Mouse (Mus musculus) liver, embryonic 16.5 days (tissue): Measurements from ENCODE around the gene Eva1c. TPM values are rescaled to one million over a fixed set of nuclear protein-coding genes. Genes with fewer than 3 reads are reported as not detected.
"Not testable (repeated sequence)": the region's sequence is repeated elsewhere in the genome, so short reads cannot be mapped to it uniquely, and the experiment has no call there.

Experiments
- ATAC-seq: fragments of 200-750 bp; cut with Nextera tagmentation; 2 replicates; pipeline ENCODE4 v1.8.0; 2017; ENCODE audit warnings: low read depth, mild to moderate bottlenecking, moderate number of reproducible peaks, moderate library complexity
- H3K27ac ChIP-seq: fragments of 300-500 bp; sonication (generic); 2 replicates; pipeline ENCODE4 v1.5.1; 2014; ENCODE audit warnings: mild to moderate bottlenecking, low read length
- H3K27me3 ChIP-seq: fragments of 300-500 bp; sonication (generic); 2 replicates; pipeline ENCODE4 v1.6.1; 2014; ENCODE audit warnings: low read depth, low read length, mixed read lengths; ENCODE audit not compliant: control insufficient read depth, insufficient read depth
- H3K36me3 ChIP-seq: fragments of 300-500 bp; sonication (generic); 2 replicates; pipeline ENCODE4 v1.6.1; 2014; ENCODE audit warnings: mild to moderate bottlenecking; ENCODE audit not compliant: control insufficient read depth, insufficient read depth
- H3K4me1 ChIP-seq: fragments of 300-500 bp; sonication (generic); 2 replicates; pipeline ENCODE4 v1.6.1; 2014; ENCODE audit warnings: low read depth, low read length, mixed read lengths; ENCODE audit not compliant: control insufficient read depth
- H3K4me2 ChIP-seq: fragments of 300-500 bp; sonication (generic); 2 replicates; pipeline ENCODE4 v1.6.1; 2014; ENCODE audit warnings: low read depth, low read length, mixed read lengths
- H3K4me3 ChIP-seq: fragments of 300-500 bp; sonication (generic); 2 replicates; pipeline ENCODE4 v1.5.1; 2014; ENCODE audit warnings: low read depth, mild to moderate bottlenecking, low read length
- H3K9ac ChIP-seq: fragments of 300-500 bp; sonication (generic); 2 replicates; pipeline ENCODE4 v1.6.1; 2014; ENCODE audit warnings: low read depth, low read length
- H3K9me3 ChIP-seq: fragments of 300-500 bp; sonication (generic); replicated peaks from 2 replicates; pipeline ENCODE4 v1.6.1; 2016; ENCODE audit warnings: low read length; ENCODE audit not compliant: control insufficient read depth
- WGBS: fragments of 180-500 bp; shearing (Covaris S2); extraction: QIAGEN DNeasy Blood & Tissue Kit; methylation state at CpG from one replicate; pipeline ENCODE4 v1.1.7; 2014; ENCODE audit not compliant: insufficient replicate concordance; 5-methylcytosine and 5-hydroxymethylcytosine counted together
- polyA plus RNA-seq: library from polyadenylated mRNA; unstranded; fragments of >200 nt; fragmentation: Nextera tagmentation; extraction: Ambion mirVana; gene quantifications from 2 replicates; pipeline ENCODE4 v1.2.1, GENCODE M21; 2015

Gene Eva1c
- polyA plus RNA-seq, 1 experiment from 2014 or later: 0.40 TPM

- Histone ChIP-seq H3K9me3 (no peaks in the 10 kb centered on the region), H3K9ac (no peak overlapping the region), H3K4me1 (peaks cover 22% of the 10 kb centered on the region), H3K36me3 (no peaks in the 10 kb centered on the region), H3K4me3 (no peak overlapping the region), H3K4me2 (no peak overlapping the region), H3K27ac (no peak overlapping the region), H3K27me3 (no peaks in the 10 kb centered on the region; the same call in 1 of the 2 replicates)
- peak; percentile 40 for ATAC-seq
- 60% methylated on average over 6 of the region's 6 CpGs for WGBS
Observed at GRCm38 (mm10) chr16:90820326-90820725, 6.2 kb upstream of the Eva1c start.

DNA sequence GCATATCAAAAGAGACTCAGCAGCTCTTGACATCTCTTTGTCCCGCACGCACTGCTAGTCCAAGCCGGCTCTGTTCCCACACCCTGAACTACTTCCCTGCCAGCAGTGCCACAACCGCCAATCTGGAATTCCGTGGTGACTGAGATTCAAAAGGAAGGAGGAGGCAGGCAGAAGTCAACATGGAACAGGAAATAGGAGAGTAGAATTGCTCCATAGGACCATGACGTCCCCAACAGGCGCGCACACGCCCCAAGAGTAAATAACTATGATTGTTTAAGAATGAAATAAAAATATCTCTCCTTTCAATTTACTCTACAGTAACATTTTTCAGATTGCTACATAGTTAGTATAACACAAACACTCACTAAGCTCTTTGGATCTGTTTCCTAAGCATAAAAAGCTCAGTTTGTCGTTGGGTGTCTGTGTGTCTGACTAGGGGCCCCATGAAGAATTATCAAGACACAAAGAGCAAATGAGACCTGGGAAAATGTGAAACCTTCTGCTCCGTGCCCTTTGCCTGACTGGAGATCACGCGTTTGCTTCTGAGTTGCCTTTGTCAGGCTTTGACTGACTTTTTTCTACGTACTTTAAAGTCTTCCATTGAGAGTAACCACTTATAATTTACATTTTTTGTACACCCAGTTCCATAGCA lies 5.3 kb upstream of the Eva1c start:
- H3K4me2 ChIP-seq: no peak overlapping the region
- no peak for ATAC-seq
- H3K27ac ChIP-seq: no peak overlapping the region; the same call in 1 of the 2 replicates
- no peaks in the 10 kb centered on the region for H3K9me3 ChIP-seq
- H3K4me1 ChIP-seq: peaks cover 22% of the 10 kb centered on the region
- H3K36me3 ChIP-seq: no peaks in the 10 kb centered on the region
- no peaks in the 10 kb centered on the region; the same call in 1 of the 2 replicates for H3K27me3 ChIP-seq
- 72% methylated on average over 14 of the region's 14 CpGs for WGBS
- H3K9ac ChIP-seq: no peak overlapping the region
- H3K4me3 ChIP-seq: no peak overlapping the region

GRCm38 (mm10) chr16:90822284-90822935 lies 4.1 kb upstream of the Eva1c start:
- peak overlapping the region; percentile 44 for H3K4me2 ChIP-seq
- H3K4me1 ChIP-seq: peaks cover 22% of the 10 kb centered on the region
- H3K9ac ChIP-seq: peak overlapping the region; percentile 23
- H3K9me3 ChIP-seq: no peaks in the 10 kb centered on the region
- 51% methylated on average over 10 of the region's 10 CpGs for WGBS
- no peaks in the 10 kb centered on the region; the same call in 1 of the 2 replicates for H3K27me3 ChIP-seq
- H3K36me3 ChIP-seq: no peaks in the 10 kb centered on the region
- peak overlapping the region; percentile 76 for H3K27ac ChIP-seq
- peak overlapping the region; percentile 27 for H3K4me3 ChIP-seq
- ATAC-seq: peak; percentile 96

GRCm38 (mm10) chr16:90822981-90823380 lies 3.5 kb upstream of the Eva1c start:
- Histone ChIP-seq H3K4me3 (no peak overlapping the region), H3K9me3 (no peaks in the 10 kb centered on the region), H3K4me1 (peaks cover 22% of the 10 kb centered on the region), H3K27ac (peak overlapping the region; percentile 68; the same call in 1 of the 2 replicates), H3K9ac (peak overlapping the region; percentile 23), H3K27me3 (no peaks in the 10 kb centered on the region; the same call in 1 of the 2 replicates), H3K4me2 (peak overlapping the region; percentile 40), H3K36me3 (no peaks in the 10 kb centered on the region)
- 62% methylated on average over 7 of the region's 7 CpGs for WGBS
- no peak for ATAC-seq

DNA sequence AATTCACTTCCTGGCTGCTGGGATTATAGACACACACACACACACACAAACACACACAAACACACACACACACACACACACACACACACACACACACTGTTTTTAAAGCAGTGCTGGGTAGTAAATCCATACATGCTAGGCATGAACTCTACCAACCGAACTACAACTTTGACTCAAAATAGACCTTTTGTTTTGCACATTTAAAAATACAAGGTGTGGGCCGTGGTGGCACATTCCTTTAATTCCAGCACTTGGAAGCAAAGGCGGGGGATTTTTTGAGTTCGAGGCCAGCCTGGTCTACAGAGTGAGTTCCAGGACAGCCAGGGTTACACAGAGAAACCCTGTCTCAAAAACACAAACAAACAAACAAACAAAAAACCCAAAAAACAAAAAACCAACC lies 2.5 kb upstream of the Eva1c start:
- H3K4me2 ChIP-seq, H3K27ac ChIP-seq, H3K36me3 ChIP-seq, ATAC-seq, H3K9ac ChIP-seq, H3K27me3 ChIP-seq, H3K4me3 ChIP-seq, H3K9me3 ChIP-seq: not testable (repeated sequence)
- WGBS: 66% methylated on average over 4 of the region's 4 CpGs
- H3K4me1 ChIP-seq: peaks cover 25% of the 10 kb centered on the region

- H3K4me3 ChIP-seq: no peak overlapping the region
- no peak overlapping the region for H3K4me2 ChIP-seq
- H3K27ac ChIP-seq: no peak overlapping the region
- no peak overlapping the region for H3K9ac ChIP-seq
- H3K4me1 ChIP-seq: peaks cover 43% of the 10 kb centered on the region
- H3K9me3 ChIP-seq: no peaks in the 10 kb centered on the region
- no peak for ATAC-seq
- no peaks in the 10 kb centered on the region for H3K36me3 ChIP-seq
- 69% methylated on average over 5 of the region's 5 CpGs for WGBS
- peaks cover 16% of the 10 kb centered on the region for H3K27me3 ChIP-seq
Observed at GRCm38 (mm10) chr16:90826041-90826440, 478 bp upstream of the Eva1c start.

- Histone ChIP-seq H3K4me2 (no peak overlapping the region), H3K4me3 (no peak overlapping the region), H3K27me3 (peaks cover 30% of the 10 kb centered on the region), H3K4me1 (peaks cover 36% of the 10 kb centered on the region), H3K9ac (no peak overlapping the region), H3K27ac (no peak overlapping the region; the same call in 1 of the 2 replicates), H3K9me3 (no peaks in the 10 kb centered on the region), H3K36me3 (no peaks in the 10 kb centered on the region)
- ATAC-seq: no peak
- 78% methylated on average over 9 of the region's 9 CpGs for WGBS
Observed at GRCm38 (mm10) chr16:90827498-90827897, 979 bp downstream of the Eva1c start.

DNA sequence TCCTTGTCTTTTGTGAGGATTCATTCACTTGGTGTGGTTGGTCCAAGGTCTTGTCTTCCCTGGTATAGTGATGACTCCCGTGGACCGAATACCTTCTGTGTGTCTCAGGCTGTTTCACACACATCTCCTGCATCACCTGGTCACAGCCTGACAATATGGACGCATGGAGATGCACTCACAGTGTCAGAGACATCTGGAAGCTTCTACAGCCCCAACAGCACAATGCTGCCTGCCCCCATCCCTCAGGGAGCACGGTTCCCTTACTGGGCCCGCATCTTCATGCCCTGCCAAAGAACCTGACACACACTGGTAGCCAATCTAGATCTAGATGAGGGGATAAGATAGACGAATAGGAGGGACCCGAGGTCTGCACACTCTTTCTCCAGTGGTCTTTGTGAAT lies 2.6 kb downstream of the Eva1c start:
- Histone ChIP-seq H3K27ac (0 out of 2 replicates have a peak overlapping the region, but pooled peaks have one; percentile 79), H3K4me2 (peak overlapping the region; percentile 97), H3K4me3 (no peak overlapping the region), H3K9ac (no peak overlapping the region), H3K9me3 (no peaks in the 10 kb centered on the region), H3K27me3 (peaks cover 47% of the 10 kb centered on the region), H3K36me3 (no peaks in the 10 kb centered on the region), H3K4me1 (peaks cover 27% of the 10 kb centered on the region)
- 64% methylated on average over 7 of the region's 7 CpGs for WGBS
- no peak for ATAC-seq
